Mouse (Mus musculus): ENCODE data around the gene Cabp2.
"Not testable (repeated sequence)": the region's sequence is repeated elsewhere in the genome, so short reads cannot be mapped to it uniquely, and the experiment has no call there.

The Cabp2 gene

DNA sequence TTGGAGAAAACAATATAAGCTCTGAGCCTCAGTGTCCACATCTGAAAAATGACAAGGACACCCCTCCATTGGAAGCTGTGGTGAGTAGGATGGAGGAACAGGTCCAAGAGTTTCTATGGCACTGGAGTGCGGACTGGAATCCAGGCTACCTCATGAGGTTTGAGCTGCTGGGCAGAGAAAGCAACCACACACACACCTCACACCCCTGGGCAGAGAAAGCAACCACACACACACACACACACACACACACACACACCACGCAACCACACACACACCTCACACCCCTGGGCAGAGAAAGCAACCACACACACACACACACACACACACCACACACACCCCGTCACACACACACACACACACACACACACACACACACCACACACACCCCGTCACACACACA, 43.9 kb downstream of the Cabp2 start:
- DNase-seq: peak in 1 of 2 experiments; percentile 35

- DNase-seq: peak; percentile 99
Observed at GRCm38 (mm10) chr19:4125741-4126696, 44.6 kb downstream of the Cabp2 start, which contains the start of gene Aip. TSS of gene Aip (minus strand) at chr19:4125858.

- DNase-seq: no peak
Observed at GRCm38 (mm10) chr19:4126759-4127495, 45.5 kb downstream of the Cabp2 start.

DNA sequence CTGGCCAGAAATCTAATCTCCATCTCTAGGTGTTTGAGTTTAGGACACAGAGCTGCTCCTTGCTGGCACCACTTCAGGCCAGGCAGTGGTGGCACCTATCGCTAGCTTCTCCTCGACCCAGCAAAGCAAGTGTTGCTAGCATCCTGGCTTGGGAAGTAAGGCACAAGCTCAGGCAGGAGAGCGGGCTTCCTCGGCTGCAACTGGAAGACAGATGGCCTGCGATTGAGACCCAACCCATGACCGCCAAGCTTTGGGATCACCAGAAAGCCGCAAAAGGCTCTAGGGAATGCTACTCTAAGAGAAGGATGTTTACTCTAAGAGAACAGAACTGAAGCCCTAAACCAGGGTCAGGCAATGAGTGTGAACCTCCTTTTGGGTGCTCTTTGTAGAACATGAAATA, 48.1 kb downstream of the Cabp2 start:
- no peak for DNase-seq

- no peak for DNase-seq
Observed at GRCm38 (mm10) chr19:4130106-4130505, 48.7 kb downstream of the Cabp2 start.

DNA sequence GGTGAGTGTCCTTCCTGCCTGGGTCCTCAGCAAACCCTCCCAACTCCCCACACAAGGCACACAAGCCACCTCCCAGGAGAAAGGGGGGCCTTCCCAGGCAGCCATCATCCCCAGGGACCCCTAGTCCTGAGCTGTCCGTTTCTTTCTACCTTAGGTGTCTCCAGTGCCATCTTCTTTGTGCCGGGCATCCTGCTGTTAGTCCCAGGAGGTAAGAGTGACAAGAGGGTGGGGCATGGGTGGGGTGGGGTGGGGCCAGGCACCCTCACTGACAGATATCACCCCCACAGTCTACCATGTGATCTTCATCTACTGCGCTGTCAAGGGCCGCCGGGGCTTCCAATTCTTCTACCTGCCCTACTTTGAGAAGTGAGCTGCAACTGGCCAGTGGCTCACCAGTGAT, 49.7 kb downstream of the Cabp2 start:
- DNase-seq: no peak

GRCm38 (mm10) chr19:4131768-4132167, 50.4 kb downstream of the Cabp2 start:
- no peak for DNase-seq

- no peak for DNase-seq
Observed at GRCm38 (mm10) chr19:4134354-4134753, 53.0 kb downstream of the Cabp2 start.

GRCm38 (mm10) chr19:4135229-4135962, 54.0 kb downstream of the Cabp2 start:
- DNase-seq: not testable (repeated sequence)

DNA sequence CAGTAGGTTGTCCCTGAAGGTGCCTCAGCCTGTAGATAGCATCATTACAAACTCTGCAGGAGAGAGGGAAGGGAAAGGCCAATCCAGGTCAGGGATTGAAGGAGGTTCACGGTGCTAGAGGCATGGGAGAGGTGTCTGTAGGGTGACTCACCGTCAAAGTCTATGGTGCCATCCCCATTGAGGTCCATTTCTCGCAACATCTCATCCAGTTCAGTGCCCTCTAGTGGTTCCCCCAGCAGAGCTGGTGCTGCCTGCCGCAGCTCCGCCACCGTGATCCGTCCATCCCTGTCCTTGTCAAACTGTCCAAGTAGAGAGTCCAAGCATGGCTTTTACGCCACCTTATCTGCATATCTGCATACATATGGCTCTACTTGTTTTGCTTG, 54.6 kb downstream of the Cabp2 start:
- not testable (repeated sequence) for DNase-seq

DNA sequence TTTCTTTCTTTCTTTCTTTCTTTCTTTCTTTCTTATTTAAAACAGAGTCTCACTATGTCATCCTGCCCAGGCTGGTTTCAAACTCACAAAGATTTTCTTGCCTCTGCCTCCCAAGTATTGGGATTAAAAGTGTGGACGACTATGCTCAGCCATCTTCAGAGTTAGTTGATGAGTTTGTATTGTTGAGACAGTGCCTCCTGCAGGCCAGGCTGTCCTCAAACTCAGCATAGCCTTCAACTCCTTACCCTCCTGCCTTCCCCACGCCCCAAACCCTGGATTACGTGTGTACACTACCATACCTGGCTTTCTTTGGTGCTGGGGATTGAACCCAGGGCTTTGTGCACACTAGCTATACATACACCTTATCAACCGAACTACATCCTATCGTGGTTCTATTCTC, 55.1 kb downstream of the Cabp2 start:
- no peak for DNase-seq
